Mouse (Mus musculus) embryonic facial prominence, embryonic 14.5 days (tissue): ENCODE results near the gene Zfp598. TPM values are rescaled to one million over a fixed set of nuclear protein-coding genes. Genes with fewer than 3 reads are reported as not detected.
"Not testable (repeated sequence)": the region's sequence is repeated elsewhere in the genome, so short reads cannot be mapped to it uniquely, and the experiment has no call there.

Experiments used
- ATAC-seq: fragments of 200-750 bp; cut with Nextera tagmentation; 2 replicates; pipeline ENCODE4 v1.8.0; 2017; ENCODE audit warnings: low read depth, moderate number of reproducible peaks, moderate TSS enrichment
- DNase-seq: peaks from one replicate; pipeline ENCODE4 v3.0.0-alpha.2; 2015; ENCODE audit warnings: low spot score
- H3K27ac ChIP-seq: fragments of 300-500 bp; sonication (generic); replicated peaks from 2 replicates; pipeline ENCODE4 v1.5.1; 2014; ENCODE audit warnings: low read depth, mild to moderate bottlenecking, low read length, moderate library complexity
- H3K27me3 ChIP-seq: fragments of 300-500 bp; sonication (generic); replicated peaks from 2 replicates; pipeline ENCODE4 v1.6.1; 2014; ENCODE audit warnings: low read length; ENCODE audit not compliant: control insufficient read depth, insufficient read depth
- H3K36me3 ChIP-seq: fragments of 300-500 bp; sonication (generic); 2 replicates; pipeline ENCODE4 v1.6.1; 2014; ENCODE audit warnings: low read length, mixed read lengths; ENCODE audit not compliant: control insufficient read depth, insufficient read depth
- H3K4me1 ChIP-seq: fragments of 300-500 bp; sonication (generic); 2 replicates; pipeline ENCODE4 v1.6.1; 2014; ENCODE audit warnings: antibody characterized with exemption, low read length; ENCODE audit not compliant: control insufficient read depth, insufficient read depth
- H3K4me2 ChIP-seq: fragments of 300-500 bp; sonication (generic); 2 replicates; pipeline ENCODE4 v1.6.1; 2014; ENCODE audit warnings: low read depth, mild to moderate bottlenecking, low read length, moderate library complexity, mixed read lengths
- H3K4me3 ChIP-seq: fragments of 300-500 bp; sonication (generic); 2 replicates; pipeline ENCODE4 v1.5.1; 2014; ENCODE audit warnings: low read depth, mild to moderate bottlenecking, low read length
- H3K9ac ChIP-seq: fragments of 300-500 bp; sonication (generic); 2 replicates; pipeline ENCODE4 v1.6.1; 2014; ENCODE audit warnings: low read depth, mild to moderate bottlenecking, low read length, moderate library complexity, mixed read lengths
- H3K9me3 ChIP-seq: fragments of 300-500 bp; sonication (generic); 2 replicates; pipeline ENCODE4 v1.6.1; 2016; ENCODE audit warnings: low read length; ENCODE audit not compliant: control insufficient read depth
- WGBS: fragments of 180-500 bp; shearing (Covaris S2); extraction: QIAGEN DNeasy Blood & Tissue Kit; methylation state at CpG from one replicate; pipeline ENCODE4 v1.1.7; 2014; 5-methylcytosine and 5-hydroxymethylcytosine counted together
- polyA plus RNA-seq: library from polyadenylated mRNA; unstranded; fragments of >200 nt; fragmentation: Nextera tagmentation; extraction: Ambion mirVana; gene quantifications from 2 replicates; pipeline ENCODE4 v1.2.1, GENCODE M21; 2014

The Zfp598 gene
- polyA plus RNA-seq, 1 experiment from 2014 or later = 25.2 TPM

DNA sequence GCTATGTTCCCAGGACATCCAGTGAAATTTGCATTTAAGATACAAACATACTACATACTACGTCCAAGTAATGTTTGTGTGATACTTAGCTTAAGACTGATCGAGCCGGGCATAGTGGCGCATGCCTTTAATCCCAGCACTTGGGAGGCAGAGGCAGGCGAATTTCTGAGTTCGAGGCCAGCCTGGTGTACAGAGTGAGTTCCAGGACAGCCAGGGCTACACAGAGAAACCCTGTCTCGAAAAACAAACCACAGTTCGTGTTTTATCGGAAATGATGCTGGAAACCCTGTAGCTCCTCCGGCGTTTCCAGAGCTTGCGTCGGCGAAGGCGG is 308 bp upstream of the Zfp598 start:
- H3K4me3 ChIP-seq = peak overlapping the region; percentile 99
- not testable (repeated sequence) for H3K36me3 ChIP-seq, H3K27me3 ChIP-seq, DNase-seq, H3K9me3 ChIP-seq
- peak overlapping the region; percentile 86 for H3K27ac ChIP-seq
- H3K4me2 ChIP-seq = peak overlapping the region; percentile 84
- H3K4me1 ChIP-seq = peaks cover 21% of the 10 kb centered on the region
- peak overlapping the region; percentile 98 for H3K9ac ChIP-seq
- peak; percentile 9 for ATAC-seq
- 12% methylated on average over 15 of the region's 15 CpGs for WGBS

DNA sequence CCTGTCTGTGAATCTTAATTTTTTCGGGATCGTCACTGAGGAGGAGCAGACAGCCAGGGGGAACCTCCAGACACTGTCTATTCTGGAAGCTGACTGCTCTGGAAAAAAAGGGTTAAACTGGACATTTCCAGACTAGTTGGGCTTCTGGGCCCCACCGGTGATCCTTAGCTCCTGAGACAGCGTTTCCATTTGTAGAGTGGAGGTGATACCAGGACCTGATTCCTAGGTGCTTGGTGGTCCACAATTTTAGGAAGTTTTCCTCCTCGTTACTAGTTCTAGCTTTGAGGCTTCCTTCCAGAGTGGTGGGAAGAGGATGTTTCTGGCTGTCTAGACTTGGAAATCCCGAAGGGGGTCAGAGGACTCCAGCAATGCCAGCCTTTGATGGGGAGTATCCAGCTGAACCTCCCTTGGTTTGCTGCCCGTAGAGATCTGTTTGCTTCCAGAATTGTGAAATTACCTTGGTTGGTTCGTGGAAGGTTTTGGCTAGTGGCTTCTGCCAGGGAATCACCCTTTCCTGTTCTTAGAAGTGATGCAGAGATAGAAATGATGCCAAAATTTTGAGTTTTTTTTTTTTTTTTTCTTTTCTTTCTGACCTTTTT is 858 bp downstream of the Zfp598 start:
- WGBS = 8% methylated on average over 8 of the region's 8 CpGs
- ATAC-seq = no peak
- Histone ChIP-seq H3K4me1 (peaks cover 21% of the 10 kb centered on the region), H3K27ac (0 out of 2 replicates have a peak overlapping the region, but pooled peaks have one; percentile 86), H3K27me3 (no peaks in the 10 kb centered on the region), H3K4me2 (peak overlapping the region; percentile 84), H3K9me3 (no peaks in the 10 kb centered on the region), H3K9ac (peak overlapping the region; percentile 98), H3K36me3 (no peaks in the 10 kb centered on the region), H3K4me3 (peak overlapping the region; percentile 99)
- DNase-seq = no peak

DNA sequence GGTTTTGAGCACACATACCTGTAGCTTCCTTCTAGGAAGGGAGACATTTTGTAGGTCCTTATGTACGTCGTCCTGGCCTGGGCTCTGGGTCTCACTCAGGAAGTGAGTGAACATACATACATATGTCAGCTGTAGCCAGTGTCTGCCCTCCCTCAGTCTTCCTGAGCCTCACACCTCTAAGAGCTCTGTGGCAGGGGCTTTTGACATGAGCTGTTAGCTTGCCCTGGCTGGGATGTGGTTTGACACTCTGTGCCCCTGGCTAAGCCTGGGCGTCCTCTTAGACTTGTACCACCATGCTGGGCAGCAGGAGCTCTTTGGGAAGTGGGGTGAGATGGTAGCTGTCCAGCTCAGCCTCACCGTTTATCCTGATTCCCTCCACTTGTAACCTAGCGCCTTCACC is 1.9 kb downstream of the Zfp598 start:
- Histone ChIP-seq H3K4me2 (peak overlapping the region; percentile 84), H3K27me3 (no peaks in the 10 kb centered on the region), H3K9ac (peak overlapping the region; percentile 98), H3K4me3 (no peak overlapping the region), H3K27ac (no peak overlapping the region), H3K4me1 (peaks cover 21% of the 10 kb centered on the region), H3K36me3 (no peaks in the 10 kb centered on the region), H3K9me3 (no peaks in the 10 kb centered on the region)
- ATAC-seq = no peak
- no peak for DNase-seq
- 55% methylated on average over 5 of the region's 5 CpGs for WGBS

DNA sequence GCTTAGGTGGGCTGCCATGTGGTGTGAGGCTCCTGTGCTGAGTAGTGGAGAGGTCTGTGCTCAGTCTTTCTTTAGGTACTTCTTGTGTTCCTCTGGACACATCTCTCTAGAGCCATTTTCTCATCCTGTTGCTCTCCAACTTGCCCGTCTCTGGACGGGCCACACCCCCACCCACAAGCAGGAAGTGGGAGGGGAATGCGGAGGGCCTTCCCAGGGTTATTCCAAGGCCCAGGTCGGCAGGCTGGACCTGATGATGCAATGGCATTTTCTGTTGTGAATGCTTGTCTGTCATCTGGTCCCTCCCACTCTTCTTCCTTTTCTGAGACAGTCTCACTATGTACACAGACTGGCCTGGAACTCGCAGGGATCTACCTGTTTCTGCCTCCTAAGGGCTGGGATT is 2.7 kb downstream of the Zfp598 start:
- ATAC-seq (no peak), DNase-seq (peak; percentile 39)
- Histone ChIP-seq H3K36me3 (peaks cover 8% of the 10 kb centered on the region), H3K9ac (peak overlapping the region; percentile 98; the same call in 1 of the 2 replicates), H3K4me2 (peak overlapping the region; percentile 24; the same call in 1 of the 2 replicates), H3K27me3 (no peaks in the 10 kb centered on the region), H3K27ac (no peak overlapping the region), H3K9me3 (no peaks in the 10 kb centered on the region), H3K4me1 (peaks cover 21% of the 10 kb centered on the region), H3K4me3 (no peak overlapping the region)
- 26% methylated on average over 5 of the region's 5 CpGs for WGBS

DNA sequence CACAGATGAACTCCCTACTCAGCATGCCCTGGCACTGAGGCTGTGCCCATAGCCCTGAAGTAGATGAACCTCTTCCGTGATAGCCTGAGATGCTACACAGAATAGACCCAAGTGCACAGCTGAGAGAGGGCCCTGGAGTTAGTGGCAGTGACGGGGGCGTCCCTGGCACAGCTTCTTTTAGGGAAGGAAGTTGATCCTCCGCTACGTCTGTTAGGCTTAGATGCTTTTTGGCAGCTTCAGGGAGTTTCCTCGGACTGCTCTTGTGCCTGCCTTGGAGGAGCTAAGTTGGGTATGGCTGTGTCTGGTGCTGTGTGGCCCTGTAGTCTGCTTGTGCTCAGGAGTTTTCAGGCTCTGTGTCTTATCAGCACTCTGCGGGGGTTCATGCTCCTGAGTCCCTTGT is 4.8 kb downstream of the Zfp598 start:
- peaks cover 16% of the 10 kb centered on the region for H3K4me1 ChIP-seq
- WGBS = 78% methylated on average over 7 of the region's 7 CpGs
- no peaks in the 10 kb centered on the region for H3K9me3 ChIP-seq

DNA sequence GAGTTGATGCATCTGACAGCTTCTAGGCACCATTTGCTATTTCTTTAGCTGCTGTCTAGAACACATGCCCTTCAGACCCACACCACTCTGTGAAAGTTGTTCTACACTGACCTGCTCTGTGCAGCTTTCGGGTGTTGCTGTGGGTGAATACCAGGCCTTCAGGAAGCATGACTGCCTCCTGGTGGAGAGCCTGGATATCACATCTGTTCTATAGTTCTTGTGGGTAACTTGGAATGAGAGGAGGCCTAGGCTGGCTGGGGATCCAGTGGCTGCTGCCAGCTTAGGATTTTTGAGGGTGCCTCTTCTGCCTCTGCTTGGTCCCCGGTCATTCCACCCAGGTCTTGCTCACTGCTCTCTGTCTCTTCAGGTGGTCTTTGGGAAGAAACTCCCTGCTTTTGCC is 6.7 kb downstream of the Zfp598 start:
- Histone ChIP-seq H3K4me2 (no peak overlapping the region), H3K4me1 (peaks cover 11% of the 10 kb centered on the region), H3K9me3 (no peaks in the 10 kb centered on the region), H3K27me3 (no peaks in the 10 kb centered on the region), H3K9ac (no peak overlapping the region), H3K4me3 (no peak overlapping the region), H3K27ac (no peak overlapping the region), H3K36me3 (peaks cover 48% of the 10 kb centered on the region)
- ATAC-seq (peak; percentile 39; the same call in 1 of the 2 replicates), DNase-seq (peak; percentile 58)
- WGBS = 62% methylated on average over 2 of the region's 2 CpGs

More for the DNA sequence above, 4.8 kb downstream of the Zfp598 start:
- no peak overlapping the region for H3K27ac ChIP-seq
- no peaks in the 10 kb centered on the region for H3K27me3 ChIP-seq
- no peak overlapping the region for H3K4me2 ChIP-seq
- ATAC-seq = no peak
- H3K36me3 ChIP-seq = peaks cover 29% of the 10 kb centered on the region
- no peak for DNase-seq
- H3K9ac ChIP-seq = no peak overlapping the region
- no peak overlapping the region for H3K4me3 ChIP-seq

DNA sequence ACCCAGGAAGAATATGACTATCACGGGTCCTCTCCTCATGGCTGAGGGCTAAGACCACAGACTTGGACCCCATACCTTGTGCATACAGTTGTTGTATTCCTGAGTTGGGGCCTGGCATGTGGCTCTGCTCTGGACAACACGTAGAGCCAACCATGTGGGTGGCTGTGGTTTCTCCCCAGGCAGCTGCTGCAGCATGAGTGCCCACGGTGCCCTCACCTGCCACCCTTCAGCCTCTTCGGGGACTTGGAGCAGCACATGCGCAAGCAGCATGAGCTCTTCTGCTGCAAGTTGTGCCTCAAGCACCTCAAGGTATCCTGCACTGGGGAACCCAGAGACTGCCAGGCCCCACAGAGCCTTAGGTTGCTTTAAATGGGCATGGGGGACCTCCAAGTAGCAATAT is 7.4 kb downstream of the Zfp598 start:
- peaks cover 55% of the 10 kb centered on the region for H3K36me3 ChIP-seq
- no peak for ATAC-seq
- 91% methylated on average over 5 of the region's 5 CpGs for WGBS

DNA sequence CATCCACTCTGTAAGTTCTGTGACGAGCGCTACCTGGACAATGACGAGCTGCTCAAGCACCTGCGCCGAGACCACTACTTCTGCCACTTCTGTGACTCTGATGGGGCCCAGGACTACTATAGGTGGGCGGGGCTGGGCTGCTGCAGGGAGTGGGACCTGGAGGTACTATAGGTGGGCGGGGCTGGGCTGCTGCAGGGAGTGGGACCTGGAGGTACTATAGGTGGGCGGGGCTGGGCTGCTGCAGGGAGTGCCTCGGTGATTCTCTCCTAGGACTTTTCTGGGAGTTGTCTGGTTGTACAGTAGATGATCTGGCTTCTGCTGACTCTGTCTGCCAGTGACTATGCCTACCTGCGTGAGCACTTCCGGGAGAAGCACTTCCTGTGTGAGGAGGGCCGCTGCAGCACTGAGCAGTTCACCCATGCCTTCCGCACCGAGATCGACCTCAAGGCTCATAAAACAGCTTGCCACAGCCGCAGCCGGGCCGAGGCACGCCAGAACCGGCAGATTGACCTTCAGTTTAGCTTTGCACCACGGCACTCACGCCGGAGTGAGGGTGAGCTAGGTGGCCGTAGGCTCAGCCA is 8.1 kb downstream of the Zfp598 start:
- Histone ChIP-seq H3K27me3 (no peaks in the 10 kb centered on the region), H3K4me1 (no peaks in the 10 kb centered on the region), H3K27ac (no peak overlapping the region), H3K36me3 (peaks cover 62% of the 10 kb centered on the region), H3K4me2 (no peak overlapping the region), H3K9ac (no peak overlapping the region), H3K4me3 (no peak overlapping the region), H3K9me3 (no peaks in the 10 kb centered on the region)
- no peak for DNase-seq
- no peak for ATAC-seq
- WGBS = 91% methylated on average over 24 of the region's 24 CpGs

More for the DNA sequence above, 7.4 kb downstream of the Zfp598 start:
- Histone ChIP-seq H3K4me1 (peaks cover 4% of the 10 kb centered on the region; the same call in 1 of the 2 replicates), H3K4me2 (no peak overlapping the region), H3K9ac (no peak overlapping the region), H3K27me3 (no peaks in the 10 kb centered on the region), H3K9me3 (no peaks in the 10 kb centered on the region), H3K4me3 (no peak overlapping the region), H3K27ac (no peak overlapping the region)
- DNase-seq = no peak

DNA sequence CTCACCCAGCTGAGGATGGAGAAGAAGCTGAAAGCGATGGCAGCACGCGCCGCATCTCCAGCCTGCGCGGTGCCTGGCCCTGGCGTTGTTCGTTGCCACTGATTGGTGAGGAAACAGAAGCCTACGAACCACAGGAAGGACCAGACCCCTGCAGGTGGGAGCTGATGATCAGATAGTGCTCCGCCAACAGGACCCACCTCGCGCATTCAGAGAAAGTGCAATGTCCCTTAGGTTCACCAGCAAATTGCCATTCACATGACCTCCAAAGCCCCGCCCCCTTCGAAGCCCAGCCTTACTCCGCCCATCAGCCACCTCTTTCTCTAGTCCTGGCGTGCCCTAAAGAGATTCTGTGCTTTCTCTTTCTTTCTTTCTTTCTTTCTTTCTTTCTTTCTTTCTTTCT is 17.0 kb downstream of the Zfp598 start:
- peak overlapping the region; percentile 15; the same call in 1 of the 2 replicates for H3K4me2 ChIP-seq
- H3K4me1 ChIP-seq = peaks cover 9% of the 10 kb centered on the region
- DNase-seq (no peak), ATAC-seq (no peak)
- H3K27me3 ChIP-seq = peaks cover 40% of the 10 kb centered on the region
- WGBS = 21% methylated on average over 15 of the region's 16 CpGs
- H3K9ac ChIP-seq = no peak overlapping the region; the same call in 1 of the 2 replicates
- no peak overlapping the region for H3K27ac ChIP-seq
- no peaks in the 10 kb centered on the region for H3K9me3 ChIP-seq
- 0 out of 2 replicates have a peak overlapping the region, but pooled peaks have one; percentile 5 for H3K4me3 ChIP-seq
- peaks cover 13% of the 10 kb centered on the region for H3K36me3 ChIP-seq
